Mouse (Mus musculus): ENCODE results near the gene Nhsl2.
"Not testable (repeated sequence)": the region's sequence is repeated elsewhere in the genome, so short reads cannot be mapped to it uniquely, and the experiment has no call there.

Gene Nhsl2

DNA sequence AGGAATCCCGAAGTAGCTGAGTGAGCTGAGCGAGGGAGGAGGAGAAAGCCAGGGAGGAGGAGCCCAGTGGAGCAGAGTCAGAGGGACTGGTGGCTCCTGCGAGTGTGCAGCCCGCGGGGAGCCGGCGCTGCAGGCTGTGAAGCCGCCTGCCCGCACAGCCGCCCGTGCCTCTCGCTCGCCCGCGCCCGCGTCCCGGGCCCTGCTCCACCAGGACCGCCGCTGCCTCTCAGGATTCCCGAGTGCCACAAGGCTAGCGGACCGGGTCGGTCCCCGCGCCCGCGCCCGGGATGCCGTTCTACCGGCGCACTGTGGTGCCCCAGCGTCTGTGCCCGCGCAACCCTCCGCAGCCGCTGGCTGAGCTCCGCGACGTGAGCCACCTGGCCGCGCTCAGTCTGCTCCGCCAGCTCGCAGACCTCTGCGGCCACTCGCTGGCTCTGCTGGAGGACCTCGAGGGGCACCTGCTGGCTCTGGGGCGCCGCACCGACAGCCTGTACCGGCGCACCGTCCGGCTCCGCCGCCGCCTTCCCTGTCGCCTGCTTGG is at the start of gene Nhsl2:
Nhsl2 (plus strand) TSS at position 105 of the 541 bp plus-strand sequence.
- DNase-seq (ENCODE audit: low read depth): no peak

DNA sequence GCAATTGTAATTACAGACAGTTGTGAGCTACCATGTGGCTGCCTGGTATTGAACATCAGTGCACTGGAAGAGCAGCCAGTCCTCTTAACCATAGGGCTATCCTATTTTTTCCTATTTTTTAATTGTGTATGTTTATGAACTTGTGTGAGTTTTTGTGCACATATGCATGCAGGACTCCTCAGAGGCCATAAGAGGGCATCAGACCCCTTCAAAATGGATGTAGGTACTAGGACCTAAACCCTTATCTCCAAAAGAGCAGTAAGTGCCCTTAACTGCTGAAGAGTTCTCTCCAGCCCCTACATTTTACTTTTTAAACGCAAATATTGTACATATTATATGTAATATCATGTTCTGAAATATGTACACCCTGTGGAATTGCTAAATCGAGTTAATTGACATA is 43.7 kb upstream of the Nhsl2 start:
- DNase-seq (ENCODE audit: low read depth): peak; percentile 16

DNA sequence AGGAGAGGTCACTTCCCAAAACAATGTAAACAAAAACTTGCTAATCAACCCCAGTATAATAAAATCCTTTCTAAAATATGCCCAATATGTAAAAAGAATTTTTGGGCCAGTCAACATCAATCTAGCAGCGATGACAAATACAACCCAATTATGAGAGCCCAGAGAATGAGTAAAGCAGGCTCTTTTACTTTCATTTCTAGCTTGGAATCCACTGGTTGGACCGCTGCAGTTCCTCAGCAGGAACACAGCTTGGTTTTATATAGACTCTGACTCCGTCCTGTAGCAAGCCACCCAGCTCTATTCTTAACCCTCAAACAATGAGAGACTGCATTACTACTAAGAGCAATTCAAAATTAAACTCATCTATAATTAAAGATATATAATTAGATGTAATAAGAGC is 37.4 kb upstream of the Nhsl2 start:
- DNase-seq (ENCODE audit: low read depth): no peak

DNA sequence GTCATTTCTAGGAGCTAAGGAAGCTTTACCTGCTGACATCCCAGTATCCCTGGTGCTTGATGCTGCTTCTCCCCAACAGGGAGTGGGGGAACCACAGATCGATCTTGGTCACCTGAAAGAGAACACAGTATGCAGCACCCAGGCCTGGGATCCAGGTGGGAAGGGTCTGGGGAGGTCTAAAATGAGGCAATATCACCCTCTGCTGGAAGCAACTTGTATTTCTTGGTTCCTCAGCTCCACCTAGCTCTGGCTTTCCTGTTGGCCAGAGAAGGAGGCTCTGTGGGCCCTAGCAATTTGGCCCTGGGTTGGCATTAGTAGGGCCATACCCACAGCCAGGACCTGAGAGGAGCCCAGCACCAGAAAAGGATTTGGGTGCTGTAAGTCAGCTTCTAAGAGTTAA is 30.0 kb upstream of the Nhsl2 start:
- peak; percentile 2 for DNase-seq (ENCODE audit: low read depth)

DNA sequence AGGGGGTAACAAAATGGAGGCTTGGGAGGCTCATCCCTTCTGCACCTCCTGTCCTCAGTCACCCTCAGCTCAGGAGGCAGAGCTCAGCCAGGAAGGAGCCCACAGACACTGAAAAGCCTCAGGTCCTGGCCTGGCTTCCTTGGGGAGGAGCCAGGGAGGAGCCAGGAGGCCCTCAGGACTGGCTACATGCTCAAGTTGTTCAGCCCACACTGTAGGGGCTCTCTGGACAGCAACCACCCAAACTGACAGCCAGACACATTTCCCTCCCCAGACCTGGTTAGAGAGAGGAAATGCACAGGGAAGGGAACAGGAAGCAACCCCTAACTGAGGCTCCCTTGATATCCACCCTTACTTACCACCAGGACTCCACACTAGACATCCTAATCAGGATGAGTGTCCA is 29.2 kb upstream of the Nhsl2 start:
- DNase-seq (ENCODE audit: low read depth): not testable (repeated sequence)

DNA sequence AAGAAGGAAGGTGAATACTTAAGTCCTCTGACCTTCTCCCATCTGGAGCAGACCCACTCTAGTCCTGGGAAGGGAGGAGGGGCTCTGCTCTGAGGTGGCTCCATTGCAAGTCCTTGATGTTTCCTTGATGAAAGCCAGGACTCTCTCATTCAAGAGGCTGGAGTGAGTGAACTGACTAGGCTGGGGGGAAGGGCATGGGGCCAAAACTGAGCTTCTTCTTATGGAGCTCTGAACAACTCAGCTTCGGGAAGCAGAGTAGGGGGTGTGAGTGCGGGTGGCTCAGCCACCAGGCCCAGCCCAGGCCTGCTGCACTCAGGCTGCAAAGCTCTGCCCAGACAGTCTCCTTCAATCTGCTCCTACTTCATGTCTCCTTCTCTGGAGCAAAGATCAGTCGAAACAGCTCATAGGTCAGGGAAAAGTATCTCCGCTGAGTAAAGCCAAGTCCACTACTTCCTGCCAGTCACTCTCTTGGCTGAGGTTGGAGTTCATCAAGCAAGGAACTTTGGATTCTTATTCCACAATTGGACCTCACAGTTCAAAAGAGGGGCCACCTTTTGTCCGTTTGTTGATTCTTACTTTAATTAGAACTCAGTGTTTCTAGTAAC is 1.9 kb upstream of the Nhsl2 start:
- DNase-seq (ENCODE audit: low read depth): no peak

DNA sequence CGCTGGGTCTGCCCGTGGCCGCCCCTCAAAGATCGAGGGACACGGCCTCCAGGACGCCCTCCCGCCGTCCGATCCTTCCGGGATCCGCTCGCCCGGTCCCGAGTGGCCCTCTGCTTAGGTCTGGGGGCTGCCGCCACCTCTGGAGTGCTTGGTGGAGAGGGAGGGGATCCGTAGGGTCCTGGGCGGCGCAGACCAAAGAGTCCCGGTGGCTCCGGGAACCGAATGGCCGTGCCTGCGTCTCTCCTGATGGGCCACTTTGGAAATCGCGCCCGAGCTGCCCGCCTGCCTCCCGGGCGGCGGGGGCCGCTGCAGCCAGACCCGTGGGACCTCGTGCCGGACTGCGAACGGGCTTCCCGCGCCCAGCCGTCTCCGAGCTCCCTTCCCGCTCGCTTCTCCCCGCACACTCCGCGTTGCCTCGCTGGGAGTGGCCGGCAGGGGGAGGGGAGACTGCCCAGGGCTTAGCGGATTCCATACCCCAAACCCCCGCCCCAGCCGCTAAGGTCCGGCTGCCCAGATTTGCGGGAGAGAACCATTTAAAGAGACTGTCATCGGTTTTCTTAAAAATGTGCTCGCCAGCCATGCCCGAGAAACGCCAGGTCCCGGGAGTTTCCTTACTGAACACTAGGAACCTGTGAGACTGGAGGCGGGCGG is 841 bp downstream of the Nhsl2 start:
- DNase-seq (ENCODE audit: low read depth): no peak

DNA sequence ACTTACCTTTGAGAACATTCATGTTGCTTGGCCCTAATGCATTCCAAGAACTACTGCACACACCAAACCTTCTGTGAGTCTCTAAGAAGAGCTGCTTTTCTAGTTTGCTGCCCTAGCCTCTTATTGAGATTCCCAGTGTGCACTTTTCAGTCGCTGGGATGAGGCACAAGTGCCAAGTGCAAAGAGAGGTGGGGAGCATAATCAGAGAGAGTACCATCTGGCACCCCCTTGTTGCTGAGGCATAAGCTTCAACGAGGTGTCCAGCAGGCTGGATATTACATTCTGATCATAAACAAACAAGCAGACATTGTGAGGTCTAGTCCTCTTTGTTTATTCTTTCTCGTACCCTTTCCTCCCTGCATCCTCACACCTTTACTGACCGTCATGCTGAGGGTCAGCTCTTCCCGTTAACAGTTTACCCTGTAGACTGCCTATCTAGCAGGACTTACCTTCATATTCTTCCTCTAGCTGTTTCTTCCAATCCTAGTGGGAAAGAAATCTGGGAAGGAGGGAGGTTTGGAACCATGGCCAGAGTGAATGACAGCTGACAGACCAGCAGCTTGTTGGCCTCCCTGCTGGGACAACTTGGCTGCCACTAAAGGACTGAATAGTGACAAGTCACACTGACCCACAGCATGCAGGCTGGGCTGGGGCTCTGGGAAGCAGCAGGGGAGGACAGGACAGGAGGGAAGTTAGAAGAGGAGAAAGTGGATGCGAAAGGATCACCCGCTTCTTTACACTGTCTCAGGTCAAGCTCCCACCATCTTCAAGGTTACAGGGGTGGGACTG is 2.6 kb downstream of the Nhsl2 start:
- no peak for DNase-seq (ENCODE audit: low read depth)

DNA sequence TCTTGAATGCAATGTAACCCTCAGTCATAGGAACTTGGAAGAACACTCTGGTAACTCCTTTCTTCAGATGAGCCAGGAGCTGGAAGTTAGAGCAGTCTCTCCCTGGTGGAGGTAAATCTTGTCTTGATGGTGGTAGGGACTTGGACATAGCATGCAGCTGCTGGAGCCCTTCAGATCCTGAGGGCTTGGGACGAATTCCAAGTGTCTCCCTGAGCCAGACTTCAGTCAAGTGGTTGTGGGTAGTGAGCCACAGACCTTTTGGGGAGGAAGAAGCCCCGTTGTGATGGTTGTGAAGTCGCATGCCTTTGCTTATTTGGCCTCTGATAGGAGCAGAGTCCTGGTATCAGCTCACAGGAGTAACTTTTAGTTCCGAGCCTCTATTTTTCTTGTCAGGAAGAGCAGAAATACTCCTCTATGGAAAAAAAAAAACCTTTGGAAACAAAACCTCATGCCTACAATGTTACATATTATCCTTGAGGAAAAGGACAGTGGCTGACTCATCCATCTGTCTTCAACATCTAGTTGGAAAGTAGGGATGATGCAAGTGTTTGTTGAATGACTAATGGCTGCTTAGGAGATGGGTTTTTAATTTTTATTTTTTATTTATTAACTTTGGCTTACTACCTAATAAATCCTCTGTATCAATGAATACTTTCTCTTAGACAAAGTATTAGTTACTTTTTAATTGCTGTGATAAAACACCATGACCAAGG is 14.6 kb downstream of the Nhsl2 start:
- no peak for DNase-seq (ENCODE audit: low read depth)

DNA sequence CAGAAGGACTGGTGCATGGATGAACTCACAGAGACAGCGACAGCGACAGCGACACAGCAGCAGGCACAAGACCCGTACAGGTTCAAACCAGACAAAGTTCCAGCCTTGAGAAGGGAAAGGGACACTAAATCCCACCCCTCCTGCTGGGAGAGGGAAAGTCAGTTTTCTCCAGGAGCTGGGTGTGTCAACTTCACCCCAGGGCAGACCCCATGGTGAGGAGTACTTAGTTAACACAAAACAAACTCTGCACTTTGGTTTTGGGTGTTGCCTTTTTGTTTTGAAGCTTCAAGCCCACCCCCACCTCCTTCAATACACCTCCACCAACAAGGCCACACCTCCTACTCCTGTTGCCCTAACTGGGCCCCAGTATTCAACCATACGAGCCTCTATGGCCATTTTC is 15.6 kb downstream of the Nhsl2 start:
- no peak for DNase-seq (ENCODE audit: low read depth)

DNA sequence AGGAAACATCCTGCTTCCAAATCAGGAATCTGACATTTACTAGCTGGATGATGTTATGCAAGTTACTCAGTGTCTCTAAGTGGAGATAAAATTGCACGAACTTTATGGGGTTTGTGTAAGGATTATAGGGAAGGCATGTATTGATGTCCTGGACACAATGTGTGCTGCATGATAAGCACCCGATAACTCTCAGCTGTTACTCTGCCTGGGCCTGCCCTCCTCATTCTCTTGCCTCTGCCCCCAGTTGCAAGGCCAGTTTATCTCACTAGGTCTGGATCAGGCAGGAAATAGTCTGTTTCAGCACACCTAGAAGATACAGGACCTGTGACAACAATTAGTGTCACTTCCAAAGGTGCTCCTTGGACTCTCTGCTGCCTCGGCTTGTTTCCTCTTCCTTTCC is 25.0 kb downstream of the Nhsl2 start:
- DNase-seq (ENCODE audit: low read depth): no peak

DNA sequence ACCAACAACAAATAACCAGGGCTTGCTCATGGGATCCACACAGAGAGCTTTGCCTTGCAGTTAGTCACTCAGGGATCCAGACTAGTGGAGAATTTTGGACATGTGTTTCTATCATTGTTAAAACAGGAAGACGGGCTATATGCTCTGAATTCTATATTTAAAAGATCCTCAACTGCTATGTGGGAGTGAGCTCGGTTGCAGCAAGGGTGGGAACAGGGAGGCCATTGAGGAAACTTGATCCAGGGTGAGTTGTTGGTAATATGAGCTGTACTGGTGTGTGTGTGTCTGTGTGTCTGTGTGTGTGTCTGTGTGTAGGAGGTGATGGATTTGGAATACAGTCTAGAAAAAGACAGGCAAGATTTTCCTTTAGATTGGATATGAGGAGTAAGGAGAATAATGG is 25.7 kb downstream of the Nhsl2 start:
- no peak for DNase-seq (ENCODE audit: low read depth)

DNA sequence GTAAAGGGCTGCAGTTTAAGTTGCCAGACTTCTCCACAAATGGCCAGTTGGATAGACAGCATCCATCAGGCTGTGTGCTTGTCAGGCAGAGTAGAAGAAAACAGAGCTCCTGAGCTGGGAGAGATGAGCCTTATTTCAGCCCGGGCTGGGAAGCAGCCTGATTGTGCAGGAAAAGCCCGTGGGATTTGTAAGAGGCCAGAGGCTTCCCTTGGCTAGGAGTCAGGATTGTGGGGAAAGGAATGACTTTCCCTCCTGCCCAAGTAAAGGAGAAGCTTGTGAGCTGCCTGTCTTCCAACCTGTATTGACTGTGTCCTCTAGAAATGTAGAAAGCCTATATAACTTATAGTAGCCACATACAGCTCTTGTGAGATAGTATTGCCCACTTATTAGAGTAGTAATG is 27.0 kb downstream of the Nhsl2 start:
- no peak for DNase-seq (ENCODE audit: low read depth)

DNA sequence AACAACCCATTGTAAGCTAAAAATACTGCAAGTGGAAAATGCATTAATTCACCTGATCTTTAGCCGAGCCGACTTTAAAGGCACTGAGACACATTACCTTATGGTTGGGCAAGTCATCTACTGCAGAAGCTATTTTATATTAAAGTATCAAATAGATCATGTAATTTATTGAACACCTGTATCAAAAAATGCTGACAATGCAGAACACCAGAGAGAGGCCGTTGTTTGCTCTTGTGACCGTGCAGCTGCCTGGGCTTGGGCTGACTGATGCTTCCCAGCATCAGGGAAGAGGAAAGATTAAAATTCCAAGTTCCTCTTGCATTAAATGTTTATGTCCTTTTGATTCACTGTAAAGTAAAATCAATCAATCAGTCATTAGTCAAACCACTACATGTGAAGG is 28.7 kb downstream of the Nhsl2 start:
- DNase-seq (ENCODE audit: low read depth): no peak

DNA sequence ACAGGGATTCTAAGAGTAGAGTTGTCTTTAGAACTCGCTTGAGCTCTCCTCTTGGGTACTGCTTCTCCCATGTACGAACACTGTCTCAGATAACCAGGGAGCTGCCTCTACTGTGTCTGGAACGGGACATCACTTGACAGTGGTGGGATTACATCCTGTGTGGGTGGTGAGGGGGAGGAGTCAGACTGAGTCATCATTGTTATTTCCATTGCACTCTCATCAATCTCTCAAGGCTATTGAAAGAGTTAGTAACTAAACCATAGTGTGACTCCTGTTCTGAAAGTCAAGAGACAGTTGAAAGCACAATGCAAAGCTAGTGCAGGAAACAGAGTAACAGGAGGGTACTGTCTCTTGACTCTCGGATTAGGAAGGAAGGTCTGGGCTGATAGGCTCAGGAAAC is 29.4 kb downstream of the Nhsl2 start:
- peak; percentile 7 for DNase-seq (ENCODE audit: low read depth)

DNA sequence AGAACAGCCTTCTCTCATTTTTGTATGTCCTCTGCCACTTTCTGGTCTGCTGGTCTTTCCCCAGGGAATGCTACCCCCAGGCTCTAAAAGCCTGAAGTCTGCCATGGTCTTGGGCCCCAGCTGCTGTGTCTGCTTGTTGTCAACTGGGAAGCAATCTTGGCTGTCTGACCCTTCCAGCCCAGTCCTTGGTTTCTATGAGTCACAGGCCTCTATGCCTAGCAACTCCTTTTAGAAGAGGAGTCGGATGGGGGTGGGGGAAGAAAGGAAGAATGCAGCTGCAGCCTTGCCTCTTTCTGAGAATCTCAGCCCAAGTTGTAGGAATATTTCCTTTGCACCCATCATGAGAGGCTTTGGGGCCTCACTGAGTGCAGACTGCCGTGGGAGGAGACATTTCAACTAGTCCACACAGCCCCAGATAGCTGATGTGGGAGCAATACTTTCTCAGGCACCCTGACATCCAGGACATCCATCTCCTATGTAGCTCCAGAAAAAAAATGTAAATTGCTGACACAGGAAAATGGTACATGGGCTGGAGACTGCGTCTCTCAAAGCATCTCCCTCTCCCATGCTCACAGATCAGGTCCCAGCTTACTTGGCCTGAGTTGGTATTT is 33.1 kb downstream of the Nhsl2 start:
- no peak for DNase-seq (ENCODE audit: low read depth)

DNA sequence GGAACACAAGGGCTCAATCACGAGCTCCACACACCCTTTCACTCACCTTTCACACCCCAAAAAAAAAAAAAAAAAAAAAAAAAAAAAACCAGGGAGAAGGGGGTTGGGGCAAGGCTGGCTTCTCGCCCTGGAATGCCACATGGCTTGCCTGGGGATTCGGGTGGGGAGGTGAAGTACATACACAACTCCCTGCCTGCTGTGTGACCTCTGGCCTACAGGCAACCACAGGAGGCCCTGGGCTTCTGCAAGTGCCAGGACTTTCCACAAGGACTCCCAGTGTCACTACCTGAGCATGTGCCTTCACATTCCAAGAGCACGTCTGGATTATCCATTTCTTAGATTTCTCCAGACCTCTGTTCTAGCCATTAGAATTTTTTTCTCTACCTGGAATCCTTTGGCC is 40.2 kb downstream of the Nhsl2 start:
- no peak for DNase-seq (ENCODE audit: low read depth)

DNA sequence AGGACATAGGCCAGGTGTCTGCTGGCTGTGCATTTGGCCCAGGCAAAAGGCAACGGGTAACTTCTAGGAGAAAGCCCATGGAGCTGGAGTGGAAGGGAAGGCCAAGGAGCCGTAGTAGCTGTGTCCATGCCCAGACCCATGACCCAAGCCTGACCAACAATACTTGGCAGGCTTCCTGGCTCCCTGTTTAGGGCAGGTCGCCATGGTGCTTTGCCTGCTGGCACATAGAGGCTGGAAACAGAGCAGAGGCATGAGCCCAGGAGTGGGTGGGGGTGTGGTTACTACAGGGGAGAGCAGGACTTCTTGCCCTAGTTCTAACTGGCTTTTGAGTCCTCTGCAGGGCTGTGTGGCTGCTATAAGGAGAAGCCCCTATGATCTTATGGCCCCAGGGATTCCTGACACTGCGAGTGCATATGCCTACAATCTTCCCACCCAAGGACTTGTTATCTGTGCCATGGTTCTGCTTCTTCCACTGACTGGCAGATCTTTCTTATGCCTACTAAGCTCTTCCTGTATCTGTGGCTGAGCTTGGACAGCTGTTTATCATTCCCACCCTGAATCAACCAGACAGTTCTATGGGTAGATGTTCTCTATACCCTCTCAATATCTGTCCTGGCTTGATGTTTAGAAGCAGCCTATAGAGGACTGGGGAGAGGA is 40.8 kb downstream of the Nhsl2 start:
- DNase-seq (ENCODE audit: low read depth): no peak

DNA sequence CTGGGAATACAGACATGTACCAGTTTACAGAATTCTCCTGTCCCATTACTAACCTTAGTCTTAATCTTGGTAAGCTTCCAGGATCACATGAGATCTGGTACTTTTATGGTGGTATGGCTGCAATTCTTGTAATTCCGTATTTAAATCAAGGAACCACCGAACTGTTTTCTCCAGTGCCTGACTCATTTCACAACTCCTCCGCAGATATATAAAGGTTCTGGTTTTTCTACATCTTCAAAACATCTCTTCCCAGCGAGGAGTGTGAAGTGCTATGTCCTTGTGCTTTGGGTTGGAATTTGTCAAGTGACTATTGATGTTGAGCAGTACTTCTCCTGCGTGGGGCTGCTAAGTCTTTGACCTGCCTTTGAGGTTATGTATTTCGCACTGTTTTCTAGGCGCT is 44.6 kb downstream of the Nhsl2 start:
- no peak for DNase-seq (ENCODE audit: low read depth)

DNA sequence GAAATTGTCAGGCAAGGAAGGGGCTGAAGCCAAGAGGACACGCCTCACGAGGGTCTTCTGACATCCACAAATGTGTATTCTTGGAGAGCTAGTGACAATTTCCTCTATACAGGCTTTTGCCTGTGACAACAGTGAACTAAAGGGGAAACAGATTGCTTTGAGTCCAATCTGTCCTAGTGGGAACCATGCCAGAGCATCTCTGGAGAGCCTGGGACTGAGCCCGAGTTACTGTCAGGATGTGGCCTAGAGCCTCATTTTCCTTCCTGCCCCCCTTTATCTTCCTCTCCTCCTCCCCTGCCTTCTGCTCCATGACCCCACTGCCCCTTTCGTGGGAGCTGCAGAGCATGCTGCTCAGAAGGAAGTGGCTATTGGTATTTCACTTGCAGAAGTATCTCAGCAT is 49.2 kb downstream of the Nhsl2 start:
- DNase-seq (ENCODE audit: low read depth): no peak

DNA sequence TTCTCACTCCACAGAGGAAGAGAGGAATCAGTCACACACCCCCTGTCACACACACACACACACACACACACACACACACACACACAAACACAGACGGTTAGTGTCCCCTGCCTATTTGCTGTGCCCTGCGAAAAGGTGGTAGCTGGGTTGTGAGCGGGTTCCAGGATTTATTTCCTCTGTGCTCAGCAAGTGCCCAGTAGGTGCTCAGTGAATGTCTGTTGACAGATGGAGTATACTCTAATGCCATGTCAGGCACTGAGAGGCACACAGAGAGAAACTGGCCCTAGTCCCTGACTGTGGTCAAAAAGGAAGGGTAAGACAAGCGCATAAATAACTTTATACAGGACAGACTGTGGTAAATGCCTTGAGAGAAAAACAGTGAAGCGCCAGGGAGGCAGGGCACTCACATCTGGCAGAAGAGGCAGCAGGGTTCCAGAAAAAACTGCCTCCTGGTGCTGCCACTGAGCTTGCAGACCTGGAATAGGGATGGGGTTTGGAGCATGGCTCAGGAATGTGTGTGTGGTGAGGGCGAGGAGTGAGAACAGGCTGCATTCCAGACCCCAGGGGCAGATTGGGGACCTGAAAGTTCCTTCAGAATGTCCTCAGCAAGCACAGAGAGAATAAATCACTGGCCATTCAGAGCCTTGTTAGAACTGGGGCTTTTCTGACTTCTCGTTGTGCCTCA is 52.8 kb downstream of the Nhsl2 start:
- no peak for DNase-seq (ENCODE audit: low read depth)

Data from c-Kit-positive CD71-negative TER-119-negative erythroid progenitor cells, embryonic 14.5 days (primary cell).